Mouse (Mus musculus) embryo, embryonic 11.5 days (tissue): ENCODE data around the gene Drc1.

Experiments used
- DNase-seq: peaks from one replicate; pipeline ENCODE4 v3.0.0-alpha.2; 2012; ENCODE audit warnings: low read depth, low spot score

Drc1 gene

GRCm38 (mm10) chr5:30287106-30287882 is 6.1 kb downstream of the Drc1 start:
- no peak for DNase-seq

- no peak for DNase-seq
Measured at GRCm38 (mm10) chr5:30340815-30341214, 59.6 kb downstream of the Drc1 start.

- DNase-seq = no peak
Measured at GRCm38 (mm10) chr5:30341601-30342365, 60.6 kb downstream of the Drc1 start.

- no peak for DNase-seq
Measured at GRCm38 (mm10) chr5:30342601-30343015, 61.4 kb downstream of the Drc1 start.

- peak; percentile 53 for DNase-seq
Measured at GRCm38 (mm10) chr5:30343107-30343506, 61.9 kb downstream of the Drc1 start.

GRCm38 (mm10) chr5:30343886-30344285 is 62.7 kb downstream of the Drc1 start:
- no peak for DNase-seq

GRCm38 (mm10) chr5:30353605-30354004 is 72.4 kb downstream of the Drc1 start:
- DNase-seq = no peak

GRCm38 (mm10) chr5:30355114-30355513 is 73.9 kb downstream of the Drc1 start:
- DNase-seq = no peak

GRCm38 (mm10) chr5:30355559-30356159 is 74.5 kb downstream of the Drc1 start:
- DNase-seq = no peak

GRCm38 (mm10) chr5:30356647-30357046 is 75.5 kb downstream of the Drc1 start:
- no peak for DNase-seq

- DNase-seq = no peak
Measured at GRCm38 (mm10) chr5:30358436-30359099, 77.4 kb downstream of the Drc1 start.

- no peak for DNase-seq
Measured at GRCm38 (mm10) chr5:30367405-30367804, 86.2 kb downstream of the Drc1 start.

- DNase-seq = no peak
Measured at GRCm38 (mm10) chr5:30369426-30369825, 88.2 kb downstream of the Drc1 start.

GRCm38 (mm10) chr5:30382876-30383275 is 101.7 kb downstream of the Drc1 start:
- DNase-seq = no peak

GRCm38 (mm10) chr5:30387726-30388125 is 106.5 kb downstream of the Drc1 start:
- no peak for DNase-seq

GRCm38 (mm10) chr5:30389836-30390235 is 108.6 kb downstream of the Drc1 start:
- DNase-seq = no peak

- DNase-seq = peak; percentile 62
Measured at GRCm38 (mm10) chr5:30391473-30391872, 110.3 kb downstream of the Drc1 start.

- no peak for DNase-seq
Measured at GRCm38 (mm10) chr5:30400521-30400920, 119.3 kb downstream of the Drc1 start.

- DNase-seq = no peak
Measured at GRCm38 (mm10) chr5:30401165-30401564, 120.0 kb downstream of the Drc1 start.

- DNase-seq = peak; percentile 11
Measured at GRCm38 (mm10) chr5:30406876-30407275, 125.7 kb downstream of the Drc1 start.

GRCm38 (mm10) chr5:30411524-30411923 is 130.3 kb downstream of the Drc1 start:
- DNase-seq = no peak

GRCm38 (mm10) chr5:30415381-30415780 is 134.2 kb downstream of the Drc1 start:
- no peak for DNase-seq
